Mouse (Mus musculus) ovary, postnatal 14 days (tissue): ENCODE measurements around the gene Cfl1.
A peak's percentile ranks its signal among the peaks of the same experiment; 100 is the strongest.

Source experiments
- DNase-seq: peaks from one replicate; pipeline ENCODE4 v3.0.0; 2022; ENCODE audit warnings: low spot score

The Cfl1 gene

DNA sequence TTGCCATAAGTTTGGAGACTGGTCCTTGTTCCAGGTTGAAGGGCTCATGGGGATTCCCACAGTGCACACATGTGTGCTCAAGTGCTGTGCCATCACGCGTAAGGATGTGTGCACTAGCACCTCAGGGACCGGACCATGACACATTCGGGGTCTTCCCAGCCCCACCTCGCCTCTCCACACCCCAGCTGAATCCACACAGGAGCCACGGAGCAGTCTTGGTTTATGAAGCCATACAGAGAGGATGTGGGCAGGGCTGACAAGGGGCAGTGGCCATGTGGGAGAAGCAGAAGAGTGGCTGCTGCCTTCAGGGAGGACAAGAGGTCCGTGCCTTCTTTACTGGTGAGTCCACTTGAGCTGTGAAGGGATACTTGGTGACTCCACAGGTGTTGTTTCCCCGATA, 25.2 kb upstream of the Cfl1 start:
- no peak for DNase-seq

DNA sequence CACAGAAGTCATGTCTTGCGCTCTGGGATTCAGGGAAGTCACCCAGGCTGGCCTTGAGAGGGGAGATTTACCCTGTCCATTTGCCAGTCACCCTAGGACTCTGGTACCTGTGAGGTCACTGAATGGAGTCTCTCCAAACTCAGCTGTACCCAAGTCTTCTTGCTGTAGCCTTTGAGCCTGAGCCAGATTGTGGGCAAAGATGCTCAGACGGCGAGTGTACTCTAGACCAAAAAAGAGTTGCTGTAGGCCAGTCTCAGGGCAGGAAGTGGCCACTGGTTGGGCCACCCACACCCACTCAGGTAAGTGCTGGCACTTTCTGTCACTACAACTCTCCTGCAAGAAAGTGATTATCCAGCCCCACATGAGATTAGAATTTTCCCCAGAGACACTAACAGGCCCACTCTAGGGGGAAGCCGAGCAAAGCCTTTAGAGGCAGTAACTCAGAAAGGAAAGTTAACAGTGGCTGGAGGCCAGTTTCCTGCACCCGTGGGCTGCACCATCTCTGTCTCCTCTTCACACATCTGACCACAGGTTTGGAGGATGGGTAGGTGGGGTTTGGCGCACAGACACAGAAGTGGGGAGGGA, 23.2 kb upstream of the Cfl1 start:
- no peak for DNase-seq

DNA sequence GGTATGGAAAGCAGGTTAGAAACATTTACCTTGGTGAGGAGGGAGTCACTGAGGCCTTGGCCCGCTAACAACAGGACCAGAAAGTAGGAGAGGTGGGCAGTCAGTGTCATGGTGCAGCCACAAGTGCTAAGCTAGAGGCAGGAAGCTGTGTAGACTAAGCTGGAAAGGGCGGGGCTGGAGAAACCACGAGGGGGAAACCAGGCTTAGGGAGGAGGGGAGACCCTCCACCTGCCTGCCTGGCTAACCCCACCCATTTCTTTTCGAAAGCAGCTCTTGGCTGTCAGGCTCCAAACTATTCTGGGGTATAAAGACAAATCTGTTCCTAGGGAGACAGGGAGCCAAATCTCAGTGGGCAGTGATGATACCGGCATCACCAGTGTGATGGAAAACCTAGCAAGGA, 21.9 kb upstream of the Cfl1 start, which contains the start of gene Ctsw:
TSS of gene Ctsw (minus strand) at position 134 of the 400 bp plus-strand sequence.
- no peak for DNase-seq

DNA sequence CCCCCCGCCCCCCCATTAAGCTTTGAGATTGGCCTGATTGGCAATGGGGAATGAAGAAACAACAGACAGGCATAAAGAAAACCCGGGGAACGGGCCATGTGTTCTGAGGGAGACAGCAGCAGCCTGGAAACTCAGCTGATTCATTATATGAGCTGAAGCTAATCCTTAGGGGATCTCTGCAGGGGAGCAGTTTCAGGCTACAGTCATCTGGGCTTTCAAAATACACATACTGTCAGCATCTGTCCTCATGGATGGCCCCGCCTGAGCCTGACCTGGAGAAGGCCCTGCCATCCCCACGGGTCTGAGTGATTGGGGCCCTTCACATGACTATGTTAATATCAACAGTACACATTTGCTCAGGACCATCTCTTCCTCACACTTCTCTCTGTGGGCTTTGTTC, 18.4 kb upstream of the Cfl1 start:
- DNase-seq = no peak

DNA sequence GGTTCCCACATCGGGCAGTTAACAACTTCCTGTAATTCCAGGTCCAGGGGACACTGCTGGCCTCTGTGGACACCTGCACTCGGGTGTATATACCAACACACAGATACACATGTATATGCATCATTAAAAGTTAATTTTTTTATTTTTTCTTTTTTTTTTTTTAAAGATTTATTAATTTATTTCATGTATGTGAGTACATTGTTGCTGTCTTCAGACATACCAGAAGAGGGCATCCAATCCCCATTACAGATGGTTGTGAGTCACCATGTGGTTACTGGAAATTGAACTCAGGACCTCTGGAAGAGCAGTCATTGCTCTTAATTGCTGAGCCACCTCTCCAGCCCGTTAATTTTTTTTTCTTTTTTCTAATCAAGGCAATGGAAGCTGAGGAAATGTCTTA, 17.4 kb upstream of the Cfl1 start:
- no peak for DNase-seq

DNA sequence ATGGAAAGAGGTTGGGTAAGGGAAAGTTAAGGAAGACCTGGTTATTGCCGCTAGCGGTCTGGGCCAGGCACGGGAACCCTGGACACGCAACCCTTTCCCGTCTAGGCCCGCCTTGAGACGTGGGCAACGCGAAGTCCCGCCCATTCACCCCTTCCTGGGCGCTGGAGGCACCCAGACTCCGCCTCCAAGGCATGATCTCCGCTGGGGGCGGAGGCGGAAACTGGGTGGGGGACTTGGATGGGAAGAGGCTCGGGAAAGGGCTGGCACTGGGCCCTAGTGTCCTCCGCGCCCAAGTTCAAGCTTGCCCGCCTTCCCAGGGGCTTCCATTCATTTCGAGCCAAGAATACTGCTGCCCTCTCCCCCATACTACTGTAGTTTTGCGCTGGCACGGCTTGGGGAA, 16.5 kb upstream of the Cfl1 start, which contains the start of gene Efemp2:
TSS of gene Efemp2 (plus strand) at position 235 of the 400 bp plus-strand sequence.
- peak; percentile 61 for DNase-seq

DNA sequence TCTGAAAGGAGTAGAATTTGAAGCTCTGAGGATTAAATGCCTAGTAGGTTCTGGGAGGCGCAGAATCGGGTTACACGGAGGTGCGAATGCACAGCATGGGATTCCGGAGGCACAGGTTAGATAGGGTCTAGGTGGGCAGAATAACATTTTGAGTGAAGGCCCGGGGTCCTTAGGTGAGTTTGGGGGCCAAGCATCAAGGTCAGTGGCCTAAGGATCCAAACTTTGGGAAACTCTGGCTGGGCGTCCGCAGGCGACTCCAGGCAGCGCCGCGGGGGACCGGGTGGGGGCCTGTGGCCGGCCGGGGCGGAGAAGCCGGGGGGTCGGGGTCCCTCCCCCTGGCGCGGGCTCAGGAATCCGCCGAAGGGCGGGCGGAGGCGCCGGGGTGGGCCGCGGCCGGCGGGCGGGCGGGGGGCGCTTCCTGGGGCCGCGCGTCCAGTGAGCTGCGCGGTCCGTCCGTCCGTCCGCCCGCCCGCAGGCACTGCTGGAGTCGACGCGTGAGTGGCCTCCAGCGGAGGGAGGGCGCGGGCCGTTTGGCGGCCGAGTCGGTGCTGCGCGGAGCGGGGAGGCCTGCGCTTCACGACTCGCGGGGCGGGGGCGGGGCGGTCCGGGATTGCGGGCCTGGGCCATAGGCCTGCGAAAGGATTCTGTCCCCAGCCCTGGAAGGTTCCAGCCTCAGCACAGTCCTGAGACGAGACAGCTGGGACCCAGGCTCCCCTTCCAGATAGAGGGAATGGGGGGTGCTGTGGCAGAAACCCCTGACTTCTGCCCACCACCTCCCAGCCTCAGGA, 15.8 kb upstream of the Cfl1 start:
- DNase-seq = peak; percentile 44

DNA sequence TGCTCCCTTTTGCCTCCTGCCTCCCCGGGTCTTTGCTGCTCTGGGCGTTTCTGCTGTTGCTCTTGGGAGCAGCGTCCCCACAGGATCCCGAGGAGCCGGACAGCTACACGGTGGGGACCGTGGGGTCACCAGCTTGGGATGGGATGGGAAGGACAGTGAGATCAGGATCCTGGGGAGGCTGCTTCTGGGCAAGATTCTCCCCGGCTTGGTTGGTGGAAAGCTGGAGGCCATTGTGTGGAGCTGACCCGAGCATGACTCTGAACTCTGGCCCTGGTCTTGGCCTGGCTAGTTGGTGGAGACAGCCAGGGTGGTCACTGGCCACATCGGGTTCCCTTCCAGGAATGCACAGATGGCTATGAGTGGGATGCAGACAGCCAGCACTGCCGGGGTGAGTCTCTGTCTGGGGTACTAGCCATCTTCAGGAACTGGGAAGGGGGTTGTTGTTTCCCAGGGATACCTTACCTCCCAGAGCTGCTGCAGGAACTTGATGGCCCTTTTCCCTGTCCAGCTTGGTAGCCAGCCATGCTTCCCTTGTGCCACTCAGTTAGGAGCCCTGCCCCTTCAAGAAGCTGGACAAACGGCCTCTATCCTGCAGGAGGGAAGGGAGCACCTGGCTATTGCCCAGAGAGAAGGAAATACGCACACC, 15.1 kb upstream of the Cfl1 start:
- DNase-seq = no peak

DNA sequence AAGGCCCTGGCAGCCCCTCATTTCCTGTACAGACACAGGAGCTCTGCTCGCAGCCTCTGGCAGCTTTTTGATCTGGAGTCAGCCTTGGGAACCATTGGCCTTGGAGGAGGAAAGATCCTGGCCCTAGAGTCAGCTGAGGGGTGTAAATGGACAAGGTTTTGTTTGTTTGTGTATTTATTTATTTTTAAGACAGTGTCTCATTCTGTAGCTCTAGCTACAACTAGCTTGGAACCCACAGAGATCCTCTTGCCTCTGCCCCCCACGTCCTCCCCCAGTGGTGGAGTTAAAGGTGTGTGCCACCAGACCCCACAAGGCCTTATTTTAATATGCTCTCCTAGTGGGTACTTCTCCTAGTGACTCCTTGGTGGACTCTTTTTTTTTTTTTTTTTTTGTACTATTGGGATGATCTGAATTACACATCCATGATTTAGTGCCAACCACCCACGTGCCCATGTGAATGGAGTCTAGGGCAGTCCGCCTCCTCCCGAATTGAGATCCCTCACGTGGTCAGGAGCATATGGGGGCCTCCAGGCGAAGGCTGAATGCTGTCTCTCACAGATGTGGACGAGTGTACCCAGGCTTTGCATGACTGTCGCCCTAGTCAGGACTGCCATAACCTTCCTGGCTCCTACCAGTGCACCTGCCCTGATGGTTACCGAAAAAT, 13.1 kb upstream of the Cfl1 start:
- no peak for DNase-seq

DNA sequence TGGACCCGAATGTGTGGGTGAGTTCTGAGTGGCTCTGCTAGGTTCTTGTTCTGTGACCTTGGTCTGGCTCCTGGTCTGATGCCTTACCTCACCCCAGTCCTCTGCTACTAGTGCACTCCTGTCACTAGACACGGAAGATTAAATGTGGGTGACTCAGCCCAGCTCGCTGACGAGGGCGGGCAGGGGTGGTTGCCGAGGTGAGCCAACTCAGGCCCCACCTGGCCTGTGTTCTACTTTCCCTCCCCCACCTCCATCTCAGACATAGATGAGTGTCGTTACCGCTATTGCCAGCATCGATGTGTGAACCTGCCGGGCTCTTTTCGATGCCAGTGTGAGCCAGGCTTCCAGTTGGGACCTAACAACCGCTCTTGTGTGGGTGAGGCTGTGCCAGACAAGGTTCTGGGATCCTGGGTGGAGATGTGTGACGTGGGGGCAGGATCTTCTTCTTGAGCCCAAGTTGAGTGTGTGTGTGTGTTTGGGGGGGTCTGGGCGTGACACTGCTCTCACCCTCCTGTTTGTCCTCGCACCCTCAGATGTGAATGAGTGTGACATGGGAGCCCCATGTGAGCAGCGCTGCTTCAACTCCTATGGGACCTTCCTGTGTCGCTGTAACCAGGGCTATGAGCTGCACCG, 12.5 kb upstream of the Cfl1 start:
- no peak for DNase-seq

DNA sequence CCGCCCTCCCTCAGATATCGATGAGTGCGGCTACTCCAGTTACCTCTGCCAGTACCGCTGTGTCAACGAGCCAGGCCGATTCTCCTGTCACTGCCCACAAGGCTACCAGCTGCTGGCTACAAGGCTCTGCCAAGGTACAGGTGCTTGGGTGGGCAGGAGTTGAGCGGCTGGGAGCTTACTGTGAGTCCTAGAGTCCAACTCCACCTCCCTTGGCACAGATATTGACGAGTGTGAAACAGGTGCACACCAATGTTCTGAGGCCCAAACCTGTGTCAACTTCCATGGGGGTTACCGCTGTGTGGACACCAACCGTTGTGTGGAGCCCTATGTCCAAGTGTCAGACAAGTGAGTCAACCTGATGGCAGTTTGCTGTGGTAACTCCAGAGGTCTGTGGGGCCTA, 10.2 kb upstream of the Cfl1 start:
- no peak for DNase-seq

DNA sequence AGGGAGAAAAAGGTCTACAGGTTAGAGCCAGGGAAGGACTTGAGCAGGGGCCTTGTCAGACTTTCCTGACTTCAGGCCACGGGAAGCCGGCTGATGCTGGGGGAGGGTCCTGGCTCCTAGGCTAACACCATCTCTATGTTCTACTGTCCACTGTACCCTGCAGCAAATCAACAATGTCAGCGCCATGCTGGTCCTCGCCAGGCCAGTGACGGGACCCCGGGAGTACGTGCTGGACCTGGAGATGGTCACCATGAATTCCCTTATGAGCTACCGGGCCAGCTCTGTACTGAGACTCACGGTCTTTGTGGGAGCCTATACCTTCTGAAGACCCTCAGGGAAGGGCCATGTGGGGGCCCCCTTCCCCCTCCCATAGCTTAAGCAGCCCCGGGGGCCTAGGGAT, 8.9 kb upstream of the Cfl1 start:
- DNase-seq = no peak

DNA sequence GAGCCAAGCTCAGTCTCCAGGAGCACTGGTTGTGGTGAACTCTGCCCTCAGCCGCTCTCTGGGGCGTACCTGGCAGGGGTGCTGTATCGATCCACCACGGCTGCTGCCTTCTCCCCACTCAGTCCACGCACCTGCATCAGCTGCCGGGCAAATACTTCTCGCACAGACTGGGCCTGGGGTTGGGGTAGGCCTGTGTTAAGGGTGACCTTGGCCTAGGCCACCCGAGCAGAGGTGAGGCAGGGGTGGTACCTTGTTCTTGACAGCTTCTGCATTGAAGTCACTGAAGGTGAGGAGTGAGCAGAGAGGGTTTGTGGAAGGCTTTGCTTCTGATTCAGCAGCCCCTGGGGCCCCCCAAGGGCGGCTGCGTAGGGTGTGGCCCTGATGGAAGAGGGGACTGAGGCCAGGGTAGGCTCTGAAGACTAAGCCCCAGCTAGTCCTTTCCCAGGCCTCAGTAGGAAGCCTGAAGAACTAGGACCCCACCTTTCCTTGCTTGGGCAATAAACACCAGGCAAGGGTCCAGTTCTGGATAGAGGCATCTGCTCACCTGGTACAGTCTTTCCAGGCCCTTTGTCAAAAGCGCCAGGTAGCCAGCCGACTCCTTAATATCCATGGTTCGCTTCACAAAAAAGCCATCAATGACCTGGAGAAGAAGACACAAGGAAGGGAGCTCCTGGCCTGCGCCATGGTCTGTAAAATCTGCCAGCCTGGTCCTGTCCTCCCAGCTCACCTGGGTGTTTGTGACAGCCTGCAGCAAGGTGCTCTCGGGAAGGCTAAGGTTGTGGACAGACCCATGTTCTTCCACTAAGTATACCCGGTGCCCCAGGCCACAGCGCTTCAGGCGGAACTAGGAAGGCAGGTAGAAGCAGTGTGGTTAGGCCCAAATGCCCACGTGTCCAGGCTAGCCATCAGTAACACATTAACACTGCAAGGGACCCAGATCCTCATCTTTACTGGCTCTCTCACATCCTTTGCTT, 6.6 kb upstream of the Cfl1 start:
- DNase-seq = no peak

DNA sequence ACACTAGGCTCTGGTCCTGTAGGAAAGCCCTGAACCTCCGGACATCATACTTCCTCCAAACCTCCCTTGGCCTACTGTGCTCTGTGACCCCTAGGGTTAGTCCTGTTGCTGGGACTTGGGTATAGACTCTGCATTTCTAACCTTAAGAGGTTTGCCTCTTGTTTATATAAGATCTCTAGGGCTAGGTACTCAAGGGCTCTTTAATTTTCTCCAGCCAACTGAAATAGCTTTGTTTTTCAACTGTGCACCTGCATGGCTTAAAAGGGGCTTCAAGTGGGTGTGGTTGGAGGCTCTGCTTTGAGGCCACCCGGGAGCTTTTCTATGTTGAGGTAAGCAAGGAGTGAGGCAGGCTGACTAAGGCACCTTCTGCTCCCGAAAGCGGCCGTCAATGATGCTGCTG, 5.8 kb upstream of the Cfl1 start:
- DNase-seq = no peak

DNA sequence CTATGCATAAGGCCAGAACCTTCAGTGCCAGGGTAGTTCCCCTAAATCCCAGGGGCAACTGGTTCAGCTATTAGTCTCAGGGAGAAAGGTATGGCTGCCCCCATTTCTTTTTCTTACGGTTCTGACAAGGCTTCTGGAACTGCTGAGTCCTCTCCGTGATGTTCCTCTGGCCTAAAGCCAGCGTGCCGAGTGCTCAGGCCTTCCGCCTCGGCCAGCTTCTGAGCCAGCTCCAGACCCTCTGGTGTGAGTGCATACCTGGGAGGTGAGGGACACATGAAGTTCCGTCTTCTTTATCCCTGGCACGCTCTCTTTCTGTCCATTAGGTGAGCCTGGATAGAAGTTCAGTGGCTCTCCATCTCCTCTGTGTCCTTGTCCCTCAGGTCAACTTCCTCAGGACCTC, 4.9 kb upstream of the Cfl1 start:
- no peak for DNase-seq

DNA sequence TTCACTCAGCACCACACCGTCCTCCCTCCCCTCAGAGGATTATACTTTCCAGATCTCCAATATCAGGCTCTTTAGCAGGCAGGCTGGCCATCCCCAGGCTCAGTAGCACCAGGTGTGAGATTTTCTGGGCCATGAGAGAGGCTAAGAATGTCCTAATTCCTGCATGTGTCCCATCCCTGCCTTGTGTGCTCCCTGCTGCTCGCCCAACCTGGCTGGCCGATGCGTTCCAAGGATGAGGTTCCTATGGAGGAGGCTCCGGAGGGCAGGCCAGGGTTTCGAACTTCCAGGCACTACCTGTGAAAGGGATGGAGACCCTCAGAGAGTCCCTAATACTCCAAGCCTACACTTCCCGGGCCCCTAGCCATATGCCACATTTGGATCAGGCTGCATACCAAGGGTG, 4.4 kb upstream of the Cfl1 start:
- DNase-seq = no peak

DNA sequence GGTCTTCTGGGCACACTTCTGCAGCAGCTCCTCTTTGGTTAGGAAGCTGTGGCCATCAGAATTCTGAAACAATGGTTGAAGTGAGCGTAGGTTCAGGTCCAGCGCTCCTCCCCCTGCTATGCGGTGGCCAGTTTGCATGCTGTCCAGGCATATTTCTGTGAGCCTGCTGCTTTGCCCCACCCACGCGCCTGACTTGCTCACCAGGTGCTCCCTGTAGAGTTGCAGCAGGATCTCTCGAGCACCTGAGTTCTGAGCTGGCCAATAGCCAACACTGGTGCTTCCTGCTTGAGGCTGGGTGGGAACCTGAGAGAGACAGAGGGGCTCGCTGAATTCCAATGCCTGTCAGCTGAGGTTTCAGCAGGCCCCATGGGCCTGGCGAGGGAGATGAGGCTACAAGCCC, 4.0 kb upstream of the Cfl1 start:
- DNase-seq = no peak

DNA sequence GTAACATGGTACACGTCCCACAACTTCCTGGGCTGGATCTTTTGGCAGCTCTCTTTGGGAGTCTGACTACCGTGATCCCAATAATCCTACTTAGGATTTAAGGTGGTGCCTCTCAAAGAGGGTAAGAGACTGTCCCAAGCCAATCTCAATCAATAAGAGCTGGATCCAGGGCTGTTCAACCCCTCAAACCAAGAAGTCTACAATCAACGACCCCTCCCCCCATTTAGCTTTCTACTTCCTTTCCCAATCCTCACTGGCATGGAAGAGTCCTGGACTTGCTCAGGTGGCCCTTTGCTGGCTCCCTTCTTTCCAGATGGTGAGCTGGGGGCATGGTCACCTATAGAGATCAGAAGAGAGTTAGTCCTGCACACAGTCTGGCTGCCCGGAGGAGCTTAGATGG, 3.5 kb upstream of the Cfl1 start:
- no peak for DNase-seq

DNA sequence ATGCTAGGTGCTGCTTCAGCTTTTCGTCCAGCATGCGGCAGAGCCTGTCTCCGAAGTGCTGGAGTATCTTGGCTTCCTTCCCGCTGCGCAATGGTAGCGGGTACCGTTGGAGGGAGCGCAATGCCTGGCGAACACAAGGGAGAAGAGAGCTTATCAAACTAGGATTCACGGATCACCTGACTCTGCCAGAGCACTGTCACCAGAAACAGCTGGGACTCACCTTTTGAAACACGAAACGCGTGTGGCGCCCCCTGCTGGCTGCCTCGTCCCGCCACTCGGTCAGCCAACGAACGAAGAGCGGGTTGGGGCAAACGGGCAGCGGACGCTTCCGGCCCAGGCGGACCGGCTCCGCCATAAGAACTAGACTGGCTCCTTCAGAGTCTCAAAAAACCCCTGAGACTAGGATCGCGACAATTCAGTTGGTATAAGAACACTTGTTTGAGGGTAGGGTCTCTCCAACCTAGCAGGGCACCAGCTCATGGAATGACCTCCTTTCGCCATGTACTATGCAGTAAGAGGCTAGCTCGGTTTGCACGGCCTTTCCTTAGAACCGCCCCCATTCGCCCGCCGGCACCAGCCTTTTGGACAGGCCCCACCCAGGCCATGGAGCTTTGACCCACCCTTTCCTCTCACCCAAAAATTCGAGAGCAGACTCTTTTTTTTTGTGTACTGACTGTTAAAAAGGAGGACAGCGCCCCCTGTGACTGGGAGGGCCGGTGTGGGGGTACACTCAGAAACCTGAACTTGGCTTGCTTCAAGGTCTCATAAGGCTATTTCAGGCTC, 2.3 kb upstream of the Cfl1 start, which contains the start of gene Mus81:
TSS of gene Mus81 (minus strand) at position 635 of the 783 bp plus-strand sequence.
- peak; percentile 95 for DNase-seq

DNA sequence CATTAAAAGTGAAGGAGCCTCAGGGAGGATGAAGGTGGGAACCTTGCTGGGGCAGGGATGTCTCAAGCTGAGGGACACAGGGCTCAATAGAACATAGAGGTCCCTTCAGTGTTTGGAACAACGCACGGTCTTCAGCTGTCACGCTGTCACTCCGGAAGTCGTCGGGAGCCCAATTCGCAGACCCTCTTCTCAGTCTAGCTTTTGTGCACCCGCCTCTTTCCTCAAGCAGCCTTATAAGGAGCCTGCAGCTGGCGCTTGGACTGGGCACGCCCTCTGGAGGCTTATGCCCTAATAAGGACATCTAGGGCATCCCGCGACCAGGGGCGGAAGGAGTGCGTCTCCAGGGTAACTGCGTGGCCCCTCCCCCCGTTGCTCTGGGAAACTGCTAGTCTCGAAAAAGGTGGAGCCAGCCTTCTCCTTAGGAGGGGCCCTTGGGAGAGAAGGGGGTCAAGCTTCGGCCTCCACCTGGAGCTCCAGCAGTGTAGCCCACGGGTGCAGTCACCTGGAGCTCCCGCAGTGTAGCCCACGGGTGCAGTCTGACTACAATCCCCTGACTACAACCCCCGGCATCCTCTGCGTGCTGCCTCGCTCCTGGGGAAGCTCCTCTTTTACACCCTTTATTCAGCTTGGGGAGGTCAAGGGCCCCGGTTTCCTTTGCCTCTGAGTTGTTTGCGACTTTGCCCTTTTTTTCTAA, 1.2 kb upstream of the Cfl1 start:
- peak; percentile 92 for DNase-seq
